Mouse (Mus musculus): ENCODE results near the gene Rock2.

The Rock2 gene

DNA sequence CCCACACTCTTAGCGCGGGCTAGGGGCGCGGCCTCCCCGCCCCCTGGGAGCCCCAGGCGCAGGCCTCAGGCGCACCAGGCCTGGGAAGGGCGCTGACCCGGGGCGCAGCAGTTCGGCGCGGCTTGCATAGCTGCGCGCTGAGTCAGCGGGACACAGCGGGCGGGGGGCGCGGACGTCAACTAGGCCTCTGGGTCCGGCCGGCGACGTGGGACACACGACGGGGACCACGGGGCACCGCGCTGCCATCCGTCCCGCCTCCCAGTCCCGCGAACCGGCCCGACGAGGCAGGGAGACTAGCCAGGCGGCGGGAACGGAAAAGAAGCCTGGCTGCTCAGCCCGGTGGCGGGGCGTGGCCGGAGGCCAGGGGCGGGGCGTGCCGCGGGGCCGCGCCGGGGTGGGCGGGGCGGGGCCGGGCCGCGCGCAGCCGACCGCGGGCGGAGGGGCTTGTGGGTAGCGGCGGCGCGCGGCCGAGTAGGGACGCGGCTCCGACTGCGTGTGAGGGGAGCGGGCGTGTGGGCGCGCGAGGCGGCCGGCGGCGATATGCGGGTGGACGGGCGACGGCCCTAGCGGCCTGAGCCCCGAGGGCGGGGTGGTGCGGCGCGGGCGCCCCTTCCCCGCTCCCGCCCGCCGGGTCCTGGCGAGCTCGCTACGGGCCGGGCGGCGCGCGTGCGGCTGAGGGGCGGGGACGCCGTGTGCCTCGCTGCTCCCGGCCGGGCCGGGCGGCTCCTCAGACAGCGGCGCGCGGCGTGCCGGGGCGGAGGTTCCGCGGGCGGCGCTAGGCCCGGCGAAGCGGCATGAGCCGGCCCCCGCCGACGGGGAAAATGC lies at the start of gene Rock2:
Gene Rock2 (plus strand): TSS at position 500 of the 825 bp plus-strand sequence.
- DNase-seq: peak; percentile 89

DNA sequence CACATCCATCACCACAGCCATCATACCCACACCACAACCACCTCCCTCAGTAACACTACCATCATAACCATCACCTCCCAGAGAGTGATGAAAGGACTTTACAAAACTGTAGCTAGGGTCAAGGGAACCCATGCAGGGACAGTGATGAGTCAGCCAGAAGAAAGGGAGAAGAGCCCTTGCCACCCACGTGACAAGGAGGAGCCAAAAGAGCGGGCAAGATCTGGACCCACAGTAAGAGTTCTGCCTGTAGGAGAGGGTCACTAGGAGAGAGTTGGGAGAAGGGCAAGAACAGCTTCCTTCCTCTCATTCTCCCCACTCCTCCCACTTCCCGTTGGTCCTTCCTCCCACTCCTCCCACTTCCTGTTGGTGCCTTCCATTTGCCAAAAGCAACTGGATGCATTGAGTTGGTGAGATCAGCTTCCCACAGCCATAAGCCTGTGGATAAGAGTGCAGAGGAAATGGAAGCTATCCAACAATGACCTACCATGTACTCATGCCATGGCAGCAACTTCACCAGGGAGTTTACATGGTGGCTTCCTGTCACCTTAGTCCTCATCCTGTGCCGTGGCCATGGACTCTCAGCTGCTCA lies 47.4 kb upstream of the Rock2 start:
- no peak for DNase-seq

- no peak for DNase-seq
Observed at GRCm38 (mm10) chr12:16848501-16848900, 46.2 kb upstream of the Rock2 start.

- no peak for DNase-seq
Observed at GRCm38 (mm10) chr12:16849821-16850220, 44.9 kb upstream of the Rock2 start.

DNA sequence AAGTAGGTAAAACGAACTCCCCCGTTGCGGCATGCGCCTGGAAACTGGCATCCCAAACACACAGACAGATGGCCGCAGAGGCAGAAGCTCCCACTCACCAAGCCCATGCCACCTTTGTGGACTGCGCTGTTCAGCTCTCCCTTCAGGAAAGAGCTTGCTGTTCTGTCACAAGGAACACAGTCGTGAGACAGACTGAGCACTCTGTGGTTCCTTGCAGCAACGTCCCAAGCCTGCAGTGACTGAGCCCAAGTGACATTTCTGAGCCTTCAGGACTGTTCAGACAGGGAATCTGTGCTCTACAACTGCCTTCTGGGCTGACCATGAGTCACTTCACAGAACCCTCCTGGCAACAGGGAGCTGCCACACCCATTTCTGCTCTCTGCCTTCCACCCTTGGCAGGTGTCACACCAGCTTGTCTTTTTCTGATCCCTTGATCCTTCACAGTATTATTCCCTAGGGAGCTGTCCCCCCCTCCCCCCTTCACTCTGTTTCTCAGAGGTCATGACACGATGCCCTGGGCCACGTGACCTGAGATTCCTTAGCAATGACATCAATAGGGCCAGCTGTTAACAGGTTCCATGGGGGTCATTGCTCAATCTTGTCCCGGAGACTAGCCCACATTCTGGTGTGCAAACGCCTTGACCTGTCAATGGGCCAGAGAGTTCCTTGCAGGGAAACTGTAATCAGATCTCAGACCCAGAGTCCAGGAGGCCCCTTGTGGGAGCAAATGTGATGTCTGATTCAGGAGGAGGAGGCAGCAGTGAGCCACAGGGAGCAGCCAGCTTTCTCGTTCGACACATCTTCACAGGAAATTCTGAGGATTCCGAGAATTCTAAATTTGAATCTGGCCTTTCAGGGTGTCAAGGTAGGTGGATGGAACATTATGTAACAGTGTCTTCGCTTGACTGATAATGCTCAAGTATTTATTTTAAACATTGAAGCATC lies 44.0 kb upstream of the Rock2 start:
- DNase-seq: no peak

- DNase-seq: no peak
Observed at GRCm38 (mm10) chr12:16853431-16854165, 41.1 kb upstream of the Rock2 start.

- DNase-seq: no peak
Observed at GRCm38 (mm10) chr12:16855632-16856305, 38.9 kb upstream of the Rock2 start.

- no peak for DNase-seq
Observed at GRCm38 (mm10) chr12:16856306-16856679, 38.4 kb upstream of the Rock2 start.

DNA sequence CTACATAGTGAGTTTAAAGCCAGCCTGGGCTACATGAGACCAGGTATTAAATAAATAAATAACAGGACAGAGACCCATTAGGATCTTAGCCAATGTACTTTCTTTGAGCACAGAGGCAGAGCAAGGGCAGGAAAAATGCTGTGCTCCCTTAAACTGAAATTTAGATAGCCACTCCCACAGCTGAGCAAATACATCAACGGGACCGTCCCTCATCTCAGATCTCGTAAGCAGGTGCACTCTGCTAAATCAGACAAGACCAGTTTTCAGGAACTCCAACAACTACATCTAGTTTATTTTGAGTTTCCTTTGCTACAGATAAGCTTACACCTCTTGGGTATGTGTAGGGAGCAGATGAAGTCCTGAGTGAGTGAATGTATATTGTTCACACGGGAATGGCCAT lies 36.6 kb upstream of the Rock2 start:
- no peak for DNase-seq

DNA sequence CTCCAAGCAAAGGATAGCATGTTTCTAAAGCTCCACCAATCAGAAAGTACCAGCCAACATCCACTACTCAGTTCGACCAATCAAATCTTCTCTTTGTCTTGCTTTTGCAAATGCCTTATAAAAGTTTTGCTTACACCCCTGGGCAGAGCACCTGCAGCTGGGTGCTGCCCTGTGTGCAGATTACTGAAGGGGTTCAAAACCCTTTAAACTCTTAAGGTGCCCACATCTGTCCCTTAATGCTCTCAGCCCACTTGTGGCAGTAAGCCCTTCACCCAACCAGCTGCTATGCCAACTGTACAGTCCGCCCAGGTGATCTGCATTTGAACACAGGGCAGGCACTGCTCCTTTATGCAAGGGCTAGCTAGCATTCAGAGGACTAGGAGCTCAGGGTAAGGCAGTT lies 34.9 kb upstream of the Rock2 start:
- no peak for DNase-seq

GRCm38 (mm10) chr12:16860533-16860932 lies 34.2 kb upstream of the Rock2 start:
- no peak for DNase-seq

GRCm38 (mm10) chr12:16860961-16861360 lies 33.7 kb upstream of the Rock2 start:
- no peak for DNase-seq

DNA sequence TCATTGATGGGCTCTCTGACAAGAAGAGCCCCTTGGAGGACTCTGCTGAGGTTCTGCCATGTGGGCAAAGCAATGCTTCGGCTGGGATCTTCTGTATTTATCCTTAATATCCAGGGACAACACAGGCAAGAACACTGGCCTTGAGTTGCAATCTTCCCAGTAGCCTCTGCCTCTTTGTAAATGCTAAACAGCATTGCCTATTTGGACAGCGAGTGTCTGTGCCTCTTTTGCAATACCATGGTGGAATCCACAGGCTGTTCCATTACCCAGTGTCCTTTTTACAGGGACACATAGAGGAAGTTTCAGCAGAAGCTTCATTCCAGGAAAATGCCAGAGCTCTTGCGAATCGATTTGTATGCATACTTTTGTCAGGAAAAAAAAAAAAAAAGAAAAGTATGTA lies 30.2 kb upstream of the Rock2 start:
- no peak for DNase-seq

GRCm38 (mm10) chr12:16865871-16866270 lies 28.8 kb upstream of the Rock2 start:
- no peak for DNase-seq

DNA sequence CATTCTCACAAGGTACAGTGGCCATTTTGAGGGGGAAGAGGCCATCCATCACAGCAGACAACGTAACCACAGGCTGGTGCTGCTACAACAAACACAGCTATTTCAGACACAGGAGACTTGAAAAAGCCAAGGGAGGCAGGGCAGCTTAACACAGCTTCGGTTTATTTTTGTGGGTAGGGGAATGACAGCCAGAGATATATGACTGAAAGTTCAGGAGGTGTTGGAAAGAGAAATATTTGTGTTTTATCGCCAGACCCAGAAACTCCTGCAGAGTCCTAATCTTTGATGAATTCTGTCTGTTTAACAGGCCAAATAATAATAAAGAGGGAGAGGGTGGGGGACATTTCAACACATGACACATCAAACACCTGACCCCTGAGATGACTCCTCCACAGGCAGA lies 28.2 kb upstream of the Rock2 start:
- no peak for DNase-seq

- no peak for DNase-seq
Observed at GRCm38 (mm10) chr12:16867306-16867705, 27.4 kb upstream of the Rock2 start.

- DNase-seq: no peak
Observed at GRCm38 (mm10) chr12:16868618-16869017, 26.1 kb upstream of the Rock2 start.

- no peak for DNase-seq
Observed at GRCm38 (mm10) chr12:16869091-16869778, 25.5 kb upstream of the Rock2 start.

DNA sequence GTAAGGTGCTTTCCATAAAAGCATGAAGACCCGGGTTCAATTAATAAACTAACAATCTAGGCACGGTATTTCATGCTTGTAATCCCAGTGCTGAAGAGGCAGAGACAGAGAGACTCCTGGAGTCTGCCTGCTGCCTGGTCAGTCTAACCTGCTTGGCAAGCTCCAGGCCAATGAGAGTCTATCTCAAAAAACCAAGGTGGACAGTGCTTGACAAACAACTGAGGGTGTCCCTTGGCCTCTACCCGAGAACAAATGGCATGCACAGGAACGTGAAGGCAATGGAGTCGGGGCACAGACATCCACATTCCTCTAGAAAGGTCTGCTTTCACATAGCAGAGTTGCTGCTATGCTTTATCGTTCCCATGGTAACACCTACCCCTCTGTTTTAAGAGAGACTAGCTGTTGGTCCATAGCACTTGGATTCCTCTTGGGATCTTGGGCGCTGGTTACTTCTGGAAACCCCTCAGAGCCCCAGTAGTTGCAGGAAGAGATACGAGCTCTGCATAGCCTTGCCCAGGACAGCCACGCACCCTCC lies 24.8 kb upstream of the Rock2 start:
- no peak for DNase-seq

DNA sequence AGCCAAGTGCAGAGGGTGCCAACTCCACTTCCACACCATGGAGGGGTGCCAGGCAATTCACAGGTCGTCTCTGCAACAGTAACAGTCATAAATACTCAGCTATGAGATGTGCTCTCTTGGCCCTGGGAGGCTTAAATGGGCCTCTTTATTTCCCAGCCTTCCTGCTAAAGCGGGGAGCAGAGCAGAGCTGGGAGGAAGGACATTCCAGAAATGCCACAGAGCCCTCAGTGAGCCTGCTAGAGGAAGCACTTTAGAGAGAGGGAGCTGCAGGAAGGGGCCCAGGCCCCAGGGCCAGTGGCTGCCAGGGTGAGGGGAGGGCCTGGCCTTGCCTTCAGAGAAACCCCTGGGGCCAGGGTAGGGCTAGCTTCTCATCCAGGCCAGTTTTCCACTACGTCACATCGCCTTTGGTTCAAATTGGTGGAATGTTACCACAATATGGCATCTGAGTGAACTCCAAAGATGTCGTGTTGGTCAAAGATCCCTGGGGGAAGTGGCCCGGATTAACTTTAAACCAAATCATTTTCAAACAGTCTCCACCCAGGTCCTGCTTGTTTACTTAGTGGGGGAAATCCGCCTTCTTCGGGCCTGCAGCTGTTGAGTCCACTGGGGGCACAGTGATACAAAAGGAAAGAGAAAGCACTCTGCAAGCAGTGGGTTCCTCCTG lies 24.2 kb upstream of the Rock2 start:
- no peak for DNase-seq

DNA sequence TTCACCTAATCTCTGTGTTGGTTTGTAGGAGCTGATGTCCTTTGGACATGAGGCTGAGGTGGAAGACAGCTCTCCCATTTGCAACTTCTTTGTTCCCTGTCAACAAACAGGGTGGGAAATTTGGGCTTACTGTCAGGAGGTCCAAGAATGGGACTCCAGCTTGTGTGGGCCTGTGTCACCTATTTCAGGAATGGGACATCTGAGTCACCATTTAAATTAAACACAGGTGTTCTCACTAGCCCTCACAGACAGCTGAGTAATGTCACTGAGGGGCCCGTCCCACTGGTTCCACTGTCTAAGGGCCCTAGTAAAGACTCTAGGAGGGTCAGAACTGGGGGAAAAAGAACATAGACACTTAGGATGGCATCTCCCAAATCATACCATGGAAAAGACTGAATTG lies 22.7 kb upstream of the Rock2 start:
- DNase-seq: no peak

Measured in thymus, postnatal 14 days (tissue).